Mouse (Mus musculus) layer of hippocampus, adult 9-11 months (tissue): Measurements from ENCODE around the gene Fkbp6.

Experiments used
- DNase-seq: peaks from one replicate; pipeline ENCODE4 v3.0.0; 2022

Gene Fkbp6

GRCm38 (mm10) chr5:135271563-135272165 is 78.2 kb downstream of the Fkbp6 start:
- peak; percentile 65 for DNase-seq

- DNase-seq = no peak
Observed at GRCm38 (mm10) chr5:135270361-135270760, 79.5 kb downstream of the Fkbp6 start.

GRCm38 (mm10) chr5:135269451-135269850 is 80.4 kb downstream of the Fkbp6 start:
- DNase-seq = no peak

GRCm38 (mm10) chr5:135264548-135264947 is 85.3 kb downstream of the Fkbp6 start:
- no peak for DNase-seq

- peak; percentile 66 for DNase-seq
Observed at GRCm38 (mm10) chr5:135263866-135264503, 85.9 kb downstream of the Fkbp6 start.

GRCm38 (mm10) chr5:135258280-135259150 is 91.3 kb downstream of the Fkbp6 start:
- DNase-seq = peak; percentile 31

GRCm38 (mm10) chr5:135257559-135257958 is 92.3 kb downstream of the Fkbp6 start:
- no peak for DNase-seq

- no peak for DNase-seq
Observed at GRCm38 (mm10) chr5:135256166-135256565, 93.7 kb downstream of the Fkbp6 start.

GRCm38 (mm10) chr5:135253741-135254401 is 96.0 kb downstream of the Fkbp6 start:
- DNase-seq = no peak

- peak; percentile 77 for DNase-seq
Observed at GRCm38 (mm10) chr5:135251079-135251454, 98.8 kb downstream of the Fkbp6 start, which contains the start of gene Fzd9. Fzd9 (minus strand) TSS chr5:135251230.

- DNase-seq = no peak
Observed at GRCm38 (mm10) chr5:135250186-135251078, 99.4 kb downstream of the Fkbp6 start.

GRCm38 (mm10) chr5:135248956-135249676 is 100.7 kb downstream of the Fkbp6 start:
- no peak for DNase-seq

- no peak for DNase-seq
Observed at GRCm38 (mm10) chr5:135247337-135247736, 102.5 kb downstream of the Fkbp6 start.

GRCm38 (mm10) chr5:135246531-135246930 is 103.3 kb downstream of the Fkbp6 start:
- DNase-seq = no peak

- DNase-seq = no peak
Observed at GRCm38 (mm10) chr5:135243166-135243565, 106.7 kb downstream of the Fkbp6 start.

- DNase-seq = no peak
Observed at GRCm38 (mm10) chr5:135242608-135243007, 107.2 kb downstream of the Fkbp6 start.

- no peak for DNase-seq
Observed at GRCm38 (mm10) chr5:135242136-135242535, 107.7 kb downstream of the Fkbp6 start.
